Mouse (Mus musculus): ENCODE measurements at regions not wholly inside any gene's neighbourhood (a gene's known extent, or its start where the extent isn't known, plus 50 kb on each side); places are given as distances from the start of the nearest gene placed in this dataset.
"Not testable (repeated sequence)": the region's sequence is repeated elsewhere in the genome, so short reads cannot be mapped to it uniquely, and the experiment has no call there.

GRCm38 (mm10) chr1:108132006-108132405, 542.2 kb downstream of the Serpinb8 start:
- Histone ChIP-seq H3K4me3 (ENCODE audit: low read length) (no peak overlapping the region), H3K4me1 (ENCODE audit: control insufficient read depth, insufficient read depth, low read length) (no peaks in the 10 kb centered on the region), H3K36me3 (ENCODE audit: control insufficient read depth, insufficient read depth, low read length) (no peaks in the 10 kb centered on the region), H3K27ac (ENCODE audit: low read depth, low read length) (no peak overlapping the region), H3K4me2 (replicated peaks; ENCODE audit: low read depth, low read length) (no peak overlapping the region), H3K9ac (ENCODE audit: low read depth, low read length) (no peak overlapping the region), H3K9me3 (ENCODE audit: control insufficient read depth, low read length) (no peaks in the 10 kb centered on the region), H3K27me3 (ENCODE audit: control insufficient read depth, insufficient read depth, low read length) (no peaks in the 10 kb centered on the region)
- ATAC-seq (ENCODE audit: low FRiP score, low TSS enrichment), result no peak
- 77% methylated on average over 1 of the region's 1 CpGs for WGBS

GRCm38 (mm10) chr1:108135346-108135745, 545.5 kb downstream of the Serpinb8 start:
- not testable (repeated sequence) for ATAC-seq (ENCODE audit: low FRiP score, low TSS enrichment); H3K36me3 ChIP-seq (ENCODE audit: control insufficient read depth, insufficient read depth, low read length); H3K4me3 ChIP-seq (ENCODE audit: low read length); H3K4me2 ChIP-seq (replicated peaks; ENCODE audit: low read depth, low read length); H3K27ac ChIP-seq (ENCODE audit: low read depth, low read length); H3K9me3 ChIP-seq (ENCODE audit: control insufficient read depth, low read length); H3K9ac ChIP-seq (ENCODE audit: low read depth, low read length); H3K27me3 ChIP-seq (ENCODE audit: control insufficient read depth, insufficient read depth, low read length); H3K4me1 ChIP-seq (ENCODE audit: control insufficient read depth, insufficient read depth, low read length)
- WGBS, result 85% methylated on average over 5 of the region's 5 CpGs

GRCm38 (mm10) chr1:108144114-108144513, 554.3 kb downstream of the Serpinb8 start:
- Histone ChIP-seq H3K27ac (ENCODE audit: low read depth, low read length) (no peak overlapping the region), H3K9ac (ENCODE audit: low read depth, low read length) (no peak overlapping the region), H3K4me3 (ENCODE audit: low read length) (no peak overlapping the region), H3K36me3 (ENCODE audit: control insufficient read depth, insufficient read depth, low read length) (no peaks in the 10 kb centered on the region), H3K27me3 (ENCODE audit: control insufficient read depth, insufficient read depth, low read length) (no peaks in the 10 kb centered on the region), H3K9me3 (ENCODE audit: control insufficient read depth, low read length) (no peaks in the 10 kb centered on the region), H3K4me1 (ENCODE audit: control insufficient read depth, insufficient read depth, low read length) (no peaks in the 10 kb centered on the region), H3K4me2 (replicated peaks; ENCODE audit: low read depth, low read length) (no peak overlapping the region)
- 77% methylated on average over 1 of the region's 1 CpGs for WGBS
- ATAC-seq (ENCODE audit: low FRiP score, low TSS enrichment), result no peak

- Histone ChIP-seq H3K27ac (ENCODE audit: low read depth, low read length) (no peak overlapping the region), H3K36me3 (ENCODE audit: control insufficient read depth, insufficient read depth, low read length) (no peaks in the 10 kb centered on the region), H3K9me3 (ENCODE audit: control insufficient read depth, low read length) (no peaks in the 10 kb centered on the region), H3K4me3 (ENCODE audit: low read length) (no peak overlapping the region), H3K9ac (ENCODE audit: low read depth, low read length) (no peak overlapping the region), H3K27me3 (ENCODE audit: control insufficient read depth, insufficient read depth, low read length) (no peaks in the 10 kb centered on the region), H3K4me1 (ENCODE audit: control insufficient read depth, insufficient read depth, low read length) (no peaks in the 10 kb centered on the region), H3K4me2 (replicated peaks; ENCODE audit: low read depth, low read length) (no peak overlapping the region)
- no peak for ATAC-seq (ENCODE audit: low FRiP score, low TSS enrichment)
- 48% methylated on average over 3 of the region's 3 CpGs for WGBS
Observed at GRCm38 (mm10) chr1:108181350-108182167, 591.8 kb downstream of the Serpinb8 start.

- H3K27me3 ChIP-seq (ENCODE audit: control insufficient read depth, insufficient read depth, low read length), result no peaks in the 10 kb centered on the region
- no peaks in the 10 kb centered on the region for H3K36me3 ChIP-seq (ENCODE audit: control insufficient read depth, insufficient read depth, low read length)
- H3K4me1 ChIP-seq (ENCODE audit: control insufficient read depth, insufficient read depth, low read length), result no peaks in the 10 kb centered on the region
- no peak overlapping the region for H3K4me2 ChIP-seq (replicated peaks; ENCODE audit: low read depth, low read length)
- ATAC-seq (ENCODE audit: low FRiP score, low TSS enrichment), result no peak
- H3K9me3 ChIP-seq (ENCODE audit: control insufficient read depth, low read length), result no peaks in the 10 kb centered on the region
- no peak overlapping the region for H3K4me3 ChIP-seq (ENCODE audit: low read length)
- WGBS, result 41% methylated on average over 4 of the region's 4 CpGs
- no peak overlapping the region for H3K27ac ChIP-seq (ENCODE audit: low read depth, low read length)
- H3K9ac ChIP-seq (ENCODE audit: low read depth, low read length), result no peak overlapping the region
Observed at GRCm38 (mm10) chr1:108182168-108182539, 592.3 kb downstream of the Serpinb8 start.

GRCm38 (mm10) chr1:108224047-108224446, 634.2 kb downstream of the Serpinb8 start:
- H3K9me3 ChIP-seq (ENCODE audit: control insufficient read depth, low read length), result no peaks in the 10 kb centered on the region
- no peaks in the 10 kb centered on the region for H3K4me1 ChIP-seq (ENCODE audit: control insufficient read depth, insufficient read depth, low read length)
- H3K9ac ChIP-seq (ENCODE audit: low read depth, low read length), result no peak overlapping the region
- no peak overlapping the region for H3K4me2 ChIP-seq (replicated peaks; ENCODE audit: low read depth, low read length)
- H3K27me3 ChIP-seq (ENCODE audit: control insufficient read depth, insufficient read depth, low read length), result no peaks in the 10 kb centered on the region
- no peak overlapping the region for H3K4me3 ChIP-seq (ENCODE audit: low read length)
- no peaks in the 10 kb centered on the region for H3K36me3 ChIP-seq (ENCODE audit: control insufficient read depth, insufficient read depth, low read length)
- WGBS, result 70% methylated on average over 1 of the region's 1 CpGs
- ATAC-seq (ENCODE audit: low FRiP score, low TSS enrichment), result no peak
- H3K27ac ChIP-seq (ENCODE audit: low read depth, low read length), result no peak overlapping the region

- H3K4me3 ChIP-seq (ENCODE audit: low read length), result no peak overlapping the region
- H3K36me3 ChIP-seq (ENCODE audit: control insufficient read depth, insufficient read depth, low read length), result no peaks in the 10 kb centered on the region
- no peak overlapping the region for H3K27ac ChIP-seq (ENCODE audit: low read depth, low read length)
- ATAC-seq (ENCODE audit: low FRiP score, low TSS enrichment), result no peak
- H3K4me2 ChIP-seq (replicated peaks; ENCODE audit: low read depth, low read length), result no peak overlapping the region
- H3K27me3 ChIP-seq (ENCODE audit: control insufficient read depth, insufficient read depth, low read length), result no peaks in the 10 kb centered on the region
- no peaks in the 10 kb centered on the region for H3K9me3 ChIP-seq (ENCODE audit: control insufficient read depth, low read length)
- no peaks in the 10 kb centered on the region for H3K4me1 ChIP-seq (ENCODE audit: control insufficient read depth, insufficient read depth, low read length)
- no peak overlapping the region for H3K9ac ChIP-seq (ENCODE audit: low read depth, low read length)
Observed at GRCm38 (mm10) chr1:108240152-108240551, 650.3 kb downstream of the Serpinb8 start.

GRCm38 (mm10) chr1:108255147-108255546, 665.3 kb downstream of the Serpinb8 start:
- Histone ChIP-seq H3K4me2 (replicated peaks; ENCODE audit: low read depth, low read length) (no peak overlapping the region), H3K4me3 (ENCODE audit: low read length) (no peak overlapping the region), H3K36me3 (ENCODE audit: control insufficient read depth, insufficient read depth, low read length) (no peaks in the 10 kb centered on the region), H3K9me3 (ENCODE audit: control insufficient read depth, low read length) (no peaks in the 10 kb centered on the region), H3K4me1 (ENCODE audit: control insufficient read depth, insufficient read depth, low read length) (no peaks in the 10 kb centered on the region), H3K27me3 (ENCODE audit: control insufficient read depth, insufficient read depth, low read length) (no peaks in the 10 kb centered on the region), H3K9ac (ENCODE audit: low read depth, low read length) (no peak overlapping the region), H3K27ac (ENCODE audit: low read depth, low read length) (no peak overlapping the region)
- ATAC-seq (ENCODE audit: low FRiP score, low TSS enrichment), result no peak
- 87% methylated on average over 3 of the region's 3 CpGs for WGBS

GRCm38 (mm10) chr1:108259355-108259754, 669.5 kb downstream of the Serpinb8 start:
- no peak overlapping the region for H3K4me3 ChIP-seq (ENCODE audit: low read length)
- no peaks in the 10 kb centered on the region for H3K27me3 ChIP-seq (ENCODE audit: control insufficient read depth, insufficient read depth, low read length)
- H3K27ac ChIP-seq (ENCODE audit: low read depth, low read length), result no peak overlapping the region
- H3K36me3 ChIP-seq (ENCODE audit: control insufficient read depth, insufficient read depth, low read length), result no peaks in the 10 kb centered on the region
- no peak overlapping the region for H3K9ac ChIP-seq (ENCODE audit: low read depth, low read length)
- H3K4me2 ChIP-seq (replicated peaks; ENCODE audit: low read depth, low read length), result no peak overlapping the region
- no peaks in the 10 kb centered on the region for H3K4me1 ChIP-seq (ENCODE audit: control insufficient read depth, insufficient read depth, low read length)
- H3K9me3 ChIP-seq (ENCODE audit: control insufficient read depth, low read length), result no peaks in the 10 kb centered on the region
- no peak for ATAC-seq (ENCODE audit: low FRiP score, low TSS enrichment)

All from kidney, embryonic 14.5 days (tissue).